Mouse (Mus musculus) heart, embryonic 11.5 days (tissue): Measurements from ENCODE around the gene Gm7029. TPM values are rescaled to one million over a fixed set of nuclear protein-coding genes. Genes with fewer than 3 reads are reported as not detected.
"Not testable (repeated sequence)": the region's sequence is repeated elsewhere in the genome, so short reads cannot be mapped to it uniquely, and the experiment has no call there.

Source experiments
- ATAC-seq: fragments of 200-750 bp; cut with Nextera tagmentation; replicated peaks from 2 replicates; pipeline ENCODE4 v1.8.0; 2017; ENCODE audit warnings: moderate library complexity; ENCODE audit not compliant: insufficient number of reproducible peaks, low FRiP score, low TSS enrichment
- H3K27ac ChIP-seq: fragments of 300-500 bp; sonication (generic); 2 replicates; pipeline ENCODE4 v1.5.1; 2014; ENCODE audit warnings: mild to moderate bottlenecking, low read depth, low read length
- H3K27me3 ChIP-seq: fragments of 300-500 bp; sonication (generic); 2 replicates; pipeline ENCODE4 v1.6.1; 2014; ENCODE audit warnings: mild to moderate bottlenecking, low read length, mixed read lengths; ENCODE audit not compliant: control insufficient read depth, insufficient read depth
- H3K36me3 ChIP-seq: fragments of 300-500 bp; sonication (generic); 2 replicates; pipeline ENCODE4 v1.6.1; 2014; ENCODE audit warnings: mild to moderate bottlenecking, low read length, moderate library complexity, mixed read lengths; ENCODE audit not compliant: control insufficient read depth, insufficient read depth
- H3K4me1 ChIP-seq: fragments of 300-500 bp; sonication (generic); 2 replicates; pipeline ENCODE4 v1.6.1; 2014; ENCODE audit warnings: low read length; ENCODE audit not compliant: control insufficient read depth, insufficient read depth
- H3K4me2 ChIP-seq: fragments of 300-500 bp; sonication (generic); 2 replicates; pipeline ENCODE4 v1.6.1; 2014; ENCODE audit warnings: mild to moderate bottlenecking, moderate library complexity
- H3K4me3 ChIP-seq: fragments of 300-500 bp; sonication (generic); 2 replicates; pipeline ENCODE4 v1.5.1; 2014; ENCODE audit warnings: low read depth, low read length
- H3K9ac ChIP-seq: fragments of 300-500 bp; sonication (generic); 2 replicates; pipeline ENCODE4 v1.6.1; 2014; ENCODE audit warnings: mild to moderate bottlenecking, low read depth, low read length, moderate library complexity
- H3K9me3 ChIP-seq: fragments of 300-500 bp; sonication (generic); replicated peaks from 2 replicates; pipeline ENCODE4 v1.6.1; 2016; ENCODE audit warnings: low read length; ENCODE audit not compliant: control insufficient read depth
- WGBS: fragments of 180-500 bp; shearing (Covaris S2); extraction: QIAGEN DNeasy Blood & Tissue Kit; methylation state at CpG from one replicate; pipeline ENCODE4 v1.1.7; 2014; ENCODE audit not compliant: insufficient replicate concordance; 5-methylcytosine and 5-hydroxymethylcytosine counted together
- polyA plus RNA-seq: library from polyadenylated mRNA; unstranded; fragments of >200 nt; fragmentation: Nextera tagmentation; extraction: Ambion mirVana; gene quantifications from 2 replicates; pipeline ENCODE4 v1.2.1, GENCODE M21; 2014

The Gm7029 gene
- polyA plus RNA-seq, 1 experiment from 2014 or later, result not detected

DNA sequence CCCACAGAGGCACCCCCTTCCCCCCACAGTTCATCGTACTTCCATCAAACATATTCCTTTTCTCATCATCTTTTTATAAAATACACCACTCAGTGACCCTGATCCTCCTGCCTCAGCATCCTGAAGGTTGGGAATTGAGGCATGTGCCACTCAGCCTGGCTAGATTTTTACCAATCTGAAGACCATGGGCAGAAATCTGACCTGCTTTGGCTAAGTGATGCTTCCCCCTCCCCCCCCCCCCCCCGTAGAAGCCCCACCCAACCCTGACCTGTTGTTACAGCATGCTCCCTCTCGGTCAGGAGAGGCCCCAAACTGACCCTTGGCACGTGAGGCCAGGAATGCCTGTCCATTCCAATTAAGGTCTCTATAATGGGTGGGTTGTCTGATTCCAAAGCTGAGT, 31.2 kb downstream of the Gm7029 start, which contains the start of gene Platr17:
Gene Platr17 (plus strand): TSS at position 301 of the 400 bp plus-strand sequence.
- H3K9me3 ChIP-seq, H3K27ac ChIP-seq, H3K4me1 ChIP-seq, H3K27me3 ChIP-seq, H3K9ac ChIP-seq, H3K4me3 ChIP-seq, ATAC-seq, H3K36me3 ChIP-seq, H3K4me2 ChIP-seq: not testable (repeated sequence)
- WGBS, result 59% methylated on average over 2 of the region's 4 CpGs

DNA sequence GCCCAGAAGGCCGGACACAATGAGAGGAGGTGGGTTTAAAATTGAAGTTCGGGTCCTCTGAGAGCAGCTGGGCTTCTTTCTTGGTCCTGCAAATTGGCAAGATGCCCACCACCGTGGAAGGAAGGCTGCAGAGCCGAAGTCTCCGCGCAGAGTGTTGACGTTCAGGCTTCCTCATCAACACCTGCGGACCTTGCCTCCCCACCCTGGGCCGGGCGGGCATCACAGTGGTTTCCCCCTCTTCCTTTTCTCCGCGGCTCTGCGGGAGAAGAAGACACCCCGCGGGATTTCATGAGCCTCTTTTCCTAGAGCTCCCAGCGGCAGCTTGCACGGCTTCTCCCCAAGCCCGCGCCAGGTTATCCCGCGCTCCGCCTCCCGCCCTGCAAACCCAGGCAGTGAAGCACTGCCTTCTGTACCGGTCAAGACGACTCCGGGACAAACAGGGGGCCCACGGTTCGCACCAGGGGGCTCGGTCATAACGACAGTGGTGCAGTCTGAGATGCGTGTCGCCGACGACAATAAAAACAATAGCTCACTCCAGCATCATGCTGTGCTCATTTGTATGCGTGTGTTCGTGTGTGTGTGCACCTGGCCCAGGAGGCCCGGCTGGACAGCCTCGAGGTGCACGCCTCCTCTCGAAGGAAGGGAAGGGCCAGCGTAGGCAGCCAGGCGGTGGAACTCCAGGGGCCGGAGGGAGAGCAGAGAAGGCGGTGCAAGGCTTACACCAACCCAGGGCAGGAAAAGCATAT, 34.9 kb downstream of the Gm7029 start:
- under 1% methylated on average over 44 of the region's 44 CpGs for WGBS
- Histone ChIP-seq H3K4me1 (peaks cover 10% of the 10 kb centered on the region), H3K27me3 (no peaks in the 10 kb centered on the region), H3K4me2 (peak overlapping the region; percentile 99), H3K9me3 (no peaks in the 10 kb centered on the region), H3K36me3 (peaks cover 21% of the 10 kb centered on the region), H3K27ac (peak overlapping the region; percentile 84), H3K9ac (peak overlapping the region; percentile 83), H3K4me3 (peak overlapping the region; percentile 78)
- ATAC-seq, result peak; percentile 64

DNA sequence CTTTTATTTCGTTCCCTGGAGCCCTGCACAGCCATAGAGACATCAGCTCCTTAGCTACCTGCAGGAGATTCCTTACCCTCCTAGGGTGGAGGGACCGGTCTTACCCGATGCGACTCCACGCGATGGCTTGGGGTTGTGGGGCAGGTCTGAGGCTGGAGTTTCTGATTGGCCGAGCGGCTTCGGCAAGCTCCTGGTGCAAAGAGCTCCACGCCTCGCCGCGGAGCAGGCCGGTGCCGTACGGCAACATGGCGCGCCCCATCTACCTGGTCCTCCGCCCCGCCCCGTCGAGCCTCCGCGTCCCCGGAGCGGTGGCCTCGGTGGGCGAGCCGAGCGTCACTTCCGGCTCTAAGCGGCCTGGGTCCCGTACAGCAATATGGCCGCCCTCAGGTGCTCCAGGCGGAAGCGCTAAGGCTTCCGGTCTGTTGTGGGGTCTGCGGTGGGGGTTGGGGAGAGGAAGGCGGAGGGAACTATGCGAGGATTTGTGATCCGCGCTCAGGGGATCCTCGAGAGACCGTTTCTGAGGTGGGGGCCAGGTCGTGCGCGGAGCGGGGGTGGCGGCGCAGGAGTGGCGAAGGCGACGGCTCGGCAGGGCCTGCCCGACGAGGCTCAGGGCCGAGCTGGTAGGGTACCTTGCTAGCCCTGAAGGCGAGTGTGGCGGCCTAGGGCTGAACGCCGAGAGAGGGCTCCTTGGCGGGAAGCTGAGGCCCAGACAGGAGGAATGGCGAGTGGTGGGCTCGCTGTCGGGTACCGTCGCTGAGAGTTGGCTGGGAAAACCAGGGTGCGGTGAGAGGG, 35.6 kb downstream of the Gm7029 start, which contains the start of gene Daxx:
Gene Daxx (plus strand): TSS at position 338 of the 792 bp plus-strand sequence.
- H3K4me3 ChIP-seq, result peak within 1 kb of the TSS; percentile 78
- peak within 1 kb of the TSS; percentile 99 for H3K4me2 ChIP-seq
- peak; percentile 94 for ATAC-seq
- H3K4me1 ChIP-seq, result peaks cover 10% of the 10 kb centered on the region
- H3K36me3 ChIP-seq, result peaks cover 28% of the 10 kb centered on the region
- WGBS, result under 1% methylated on average over 65 of the region's 68 CpGs
- peak within 1 kb of the TSS; percentile 83 for H3K9ac ChIP-seq
- H3K27ac ChIP-seq, result peak within 1 kb of the TSS; percentile 84
- H3K27me3 ChIP-seq, result no peaks in the 10 kb centered on the region
- H3K9me3 ChIP-seq, result no peaks in the 10 kb centered on the region

DNA sequence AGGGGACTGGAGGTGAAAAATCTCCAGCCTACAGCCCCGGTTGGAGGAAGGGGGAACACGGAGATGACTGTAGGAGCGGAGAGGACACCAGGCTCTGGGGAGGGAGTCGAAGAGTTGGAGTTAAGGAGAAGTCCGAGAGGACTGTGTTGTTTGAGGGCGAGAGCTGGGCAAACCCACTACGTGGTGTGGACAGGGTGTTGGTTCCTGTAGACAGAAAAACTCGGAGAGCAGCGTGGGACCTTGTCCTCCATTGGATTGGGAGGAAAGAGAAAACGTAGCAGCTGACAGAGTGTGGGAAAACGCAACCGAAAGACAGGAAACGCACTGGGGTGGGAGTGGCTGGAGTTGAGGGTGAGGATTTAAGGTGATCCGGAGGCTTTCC, 36.2 kb downstream of the Gm7029 start:
- H3K9ac ChIP-seq, result peak overlapping the region; percentile 83
- peak; percentile 4; the same call in 1 of the 2 replicates for ATAC-seq
- H3K9me3 ChIP-seq, result no peaks in the 10 kb centered on the region
- H3K4me2 ChIP-seq, result peak overlapping the region; percentile 99
- H3K36me3 ChIP-seq, result peaks cover 31% of the 10 kb centered on the region
- peak overlapping the region; percentile 83 for H3K27ac ChIP-seq
- under 1% methylated on average over 14 of the region's 14 CpGs for WGBS
- peaks cover 11% of the 10 kb centered on the region for H3K4me1 ChIP-seq
- peak overlapping the region; percentile 78 for H3K4me3 ChIP-seq
- H3K27me3 ChIP-seq, result no peaks in the 10 kb centered on the region

DNA sequence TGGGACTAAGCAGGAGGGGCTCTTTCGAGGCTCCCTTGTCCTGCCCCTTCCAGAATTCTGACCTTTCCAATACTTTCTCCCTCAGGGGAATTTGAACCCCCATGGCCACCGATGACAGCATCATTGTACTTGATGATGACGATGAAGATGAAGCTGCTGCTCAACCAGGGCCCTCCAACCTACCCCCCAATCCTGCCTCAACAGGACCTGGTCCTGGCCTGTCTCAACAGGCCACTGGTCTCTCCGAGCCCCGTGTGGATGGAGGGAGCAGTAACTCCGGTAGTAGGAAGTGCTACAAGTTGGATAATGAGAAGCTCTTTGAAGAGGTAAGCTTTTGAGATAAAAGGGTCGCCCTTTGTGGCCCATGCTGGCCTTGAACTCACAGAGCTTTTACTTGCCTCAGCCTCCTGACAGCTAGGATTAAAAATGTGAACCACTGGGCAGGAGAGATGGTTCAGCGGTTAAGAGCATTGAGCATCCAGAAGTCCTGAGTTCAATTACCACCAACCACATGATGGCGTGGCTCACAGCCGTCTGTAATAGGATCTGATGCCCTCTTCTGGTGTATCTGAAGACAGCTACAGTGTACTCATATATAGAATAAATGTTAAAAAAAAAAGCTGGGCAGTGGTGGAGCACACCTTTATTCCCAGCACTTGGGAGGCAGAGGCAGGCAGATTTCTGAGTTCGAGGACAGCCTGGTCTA, 36.9 kb downstream of the Gm7029 start:
- peak overlapping the region; percentile 83; the same call in 1 of the 2 replicates for H3K27ac ChIP-seq
- no peaks in the 10 kb centered on the region for H3K9me3 ChIP-seq
- H3K4me1 ChIP-seq, result peaks cover 15% of the 10 kb centered on the region
- H3K4me2 ChIP-seq, result peak overlapping the region; percentile 99
- H3K4me3 ChIP-seq, result peak overlapping the region; percentile 78
- WGBS, result 48% methylated on average over 11 of the region's 11 CpGs
- H3K27me3 ChIP-seq, result no peaks in the 10 kb centered on the region
- H3K36me3 ChIP-seq, result peaks cover 31% of the 10 kb centered on the region
- H3K9ac ChIP-seq, result peak overlapping the region; percentile 83
- no peak for ATAC-seq

DNA sequence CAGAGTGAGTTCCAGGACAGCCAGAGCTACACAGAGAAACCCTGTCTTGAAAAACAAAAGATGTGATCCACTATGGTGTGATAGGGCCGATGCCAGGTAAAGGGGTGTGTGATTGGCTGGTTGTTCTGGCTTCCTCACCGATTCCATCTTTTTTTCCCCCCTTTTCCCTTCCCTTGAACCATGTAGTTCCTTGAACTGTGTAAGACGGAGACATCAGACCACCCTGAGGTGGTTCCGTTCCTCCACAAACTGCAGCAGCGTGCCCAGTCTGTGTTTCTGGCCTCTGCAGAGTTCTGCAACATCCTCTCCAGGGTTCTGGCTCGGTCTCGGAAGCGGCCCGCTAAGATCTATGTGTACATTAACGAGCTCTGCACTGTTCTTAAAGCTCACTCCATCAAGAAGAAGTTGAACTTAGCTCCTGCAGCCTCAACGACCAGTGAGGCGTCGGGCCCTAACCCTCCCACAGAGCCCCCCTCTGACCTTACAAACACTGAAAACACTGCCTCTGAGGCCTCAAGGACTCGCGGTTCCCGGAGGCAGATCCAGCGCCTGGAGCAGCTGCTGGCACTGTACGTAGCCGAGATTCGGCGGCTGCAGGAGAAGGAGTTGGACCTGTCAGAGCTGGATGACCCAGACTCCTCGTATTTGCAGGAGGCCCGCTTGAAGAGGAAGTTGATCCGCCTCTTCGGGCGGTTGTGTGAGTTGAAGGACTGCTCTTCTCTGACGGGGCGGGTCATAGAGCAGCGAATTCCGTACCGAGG, 37.6 kb downstream of the Gm7029 start:
- Histone ChIP-seq H3K4me1 (peaks cover 15% of the 10 kb centered on the region), H3K36me3 (peaks cover 31% of the 10 kb centered on the region), H3K27ac (no peak overlapping the region), H3K9ac (no peak overlapping the region), H3K27me3 (no peaks in the 10 kb centered on the region), H3K9me3 (no peaks in the 10 kb centered on the region), H3K4me3 (no peak overlapping the region; the same call in 1 of the 2 replicates), H3K4me2 (no peak overlapping the region)
- ATAC-seq, result no peak
- 93% methylated on average over 31 of the region's 31 CpGs for WGBS

DNA sequence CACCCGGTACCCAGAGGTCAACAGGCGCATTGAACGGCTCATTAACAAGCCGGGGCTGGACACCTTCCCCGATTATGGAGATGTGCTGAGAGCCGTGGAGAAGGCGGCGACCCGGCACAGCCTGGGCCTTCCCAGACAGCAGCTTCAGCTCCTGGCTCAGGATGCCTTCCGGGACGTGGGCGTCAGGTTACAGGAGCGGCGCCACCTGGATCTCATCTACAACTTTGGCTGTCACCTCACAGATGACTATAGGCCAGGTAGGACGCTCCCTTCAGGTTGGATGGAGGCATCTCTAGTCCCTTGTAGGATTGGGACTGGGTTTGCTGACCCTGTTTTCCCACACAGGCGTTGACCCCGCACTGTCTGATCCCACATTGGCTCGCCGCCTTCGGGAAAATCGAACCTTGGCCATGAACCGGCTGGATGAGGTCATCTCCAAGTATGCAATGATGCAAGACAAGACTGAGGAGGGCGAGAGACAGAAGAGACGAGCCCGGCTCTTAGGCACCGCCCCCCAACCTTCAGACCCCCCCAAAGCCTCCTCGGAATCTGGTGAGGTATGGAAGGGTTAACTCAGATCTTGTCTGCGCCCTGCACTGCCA, 38.3 kb downstream of the Gm7029 start:
- Histone ChIP-seq H3K4me2 (no peak overlapping the region), H3K27me3 (no peaks in the 10 kb centered on the region), H3K27ac (no peak overlapping the region), H3K36me3 (peaks cover 31% of the 10 kb centered on the region), H3K4me1 (peaks cover 17% of the 10 kb centered on the region), H3K9me3 (no peaks in the 10 kb centered on the region), H3K9ac (no peak overlapping the region), H3K4me3 (no peak overlapping the region; the same call in 1 of the 2 replicates)
- ATAC-seq, result no peak
- WGBS, result 89% methylated on average over 28 of the region's 28 CpGs
